Mouse (Mus musculus) spleen, postnatal 36 days (tissue): Measurements from ENCODE around the gene Polr1d.

ENCODE experiments used
- DNase-seq, 2 experiments: peaks; one replicate each; pipeline ENCODE4 v3.0.0; 2022; ENCODE audit warnings: low spot score in 2 of 2, mixed read lengths in 1 of 2

Polr1d gene

GRCm38 (mm10) chr5:147086816-147087215 is 10.0 kb downstream of the Polr1d start:
- DNase-seq: no peak

GRCm38 (mm10) chr5:147089836-147090235 is 13.0 kb downstream of the Polr1d start:
- no peak for DNase-seq

DNA sequence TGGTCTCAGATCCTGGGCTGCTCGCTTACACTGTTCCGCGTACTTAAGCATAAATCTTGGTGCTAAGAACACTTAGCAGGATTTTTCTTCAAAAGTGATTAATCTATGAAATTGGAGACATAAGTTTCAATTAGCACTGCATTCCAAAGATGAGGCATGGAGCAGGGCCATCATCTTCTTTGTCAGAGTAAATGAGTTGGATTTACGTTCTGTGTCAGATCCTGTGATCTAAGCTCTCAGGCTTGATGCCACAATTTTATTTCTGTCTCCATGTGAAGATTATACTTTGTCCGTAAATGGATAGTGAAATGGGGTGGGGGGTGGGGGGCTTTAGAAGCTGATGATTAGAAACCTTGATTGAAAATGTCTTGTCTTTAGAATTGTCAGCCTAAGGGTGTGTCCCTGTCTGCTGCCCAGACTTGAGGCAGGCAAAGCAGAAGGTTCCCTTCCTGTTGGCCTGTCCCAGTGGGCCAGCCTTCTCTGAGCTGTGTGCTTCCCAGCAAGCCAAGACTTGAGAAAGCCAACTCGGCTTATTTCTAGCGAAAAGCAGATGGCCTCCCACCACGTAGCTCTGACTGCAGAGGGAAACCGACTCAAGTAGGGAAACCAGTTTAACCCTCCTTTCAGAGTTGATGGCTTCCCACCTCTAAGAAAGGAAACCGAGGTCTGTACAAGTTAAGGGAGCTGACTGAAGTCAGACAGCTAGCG is 13.6 kb downstream of the Polr1d start:
- DNase-seq: no peak

GRCm38 (mm10) chr5:147092448-147092847 is 15.6 kb downstream of the Polr1d start:
- DNase-seq: no peak

DNA sequence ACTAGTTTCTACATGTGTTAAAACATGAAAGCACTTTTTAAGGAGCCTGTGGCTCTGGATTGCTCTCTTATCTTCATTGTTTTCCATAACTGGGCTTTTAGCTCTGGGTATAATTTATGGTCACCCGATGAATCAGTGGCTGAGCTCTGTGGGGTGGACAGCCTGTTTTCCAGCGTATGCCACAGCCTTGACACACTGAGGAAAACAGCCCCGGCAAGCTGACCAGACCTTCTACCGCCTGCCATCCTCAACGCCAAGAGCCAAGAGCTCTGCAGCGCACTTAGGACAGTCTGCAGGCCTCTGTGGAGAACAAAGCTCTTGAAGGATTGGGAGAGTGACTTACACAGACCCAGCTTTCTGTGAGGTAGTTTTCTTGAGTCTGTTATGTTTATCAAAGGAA is 17.4 kb downstream of the Polr1d start:
- no peak for DNase-seq

- no peak for DNase-seq
Measured at GRCm38 (mm10) chr5:147096586-147096985, 19.7 kb downstream of the Polr1d start.

GRCm38 (mm10) chr5:147098667-147099066 is 21.8 kb downstream of the Polr1d start:
- DNase-seq: no peak

- DNase-seq: no peak
Measured at GRCm38 (mm10) chr5:147100180-147100579, 23.3 kb downstream of the Polr1d start.

DNA sequence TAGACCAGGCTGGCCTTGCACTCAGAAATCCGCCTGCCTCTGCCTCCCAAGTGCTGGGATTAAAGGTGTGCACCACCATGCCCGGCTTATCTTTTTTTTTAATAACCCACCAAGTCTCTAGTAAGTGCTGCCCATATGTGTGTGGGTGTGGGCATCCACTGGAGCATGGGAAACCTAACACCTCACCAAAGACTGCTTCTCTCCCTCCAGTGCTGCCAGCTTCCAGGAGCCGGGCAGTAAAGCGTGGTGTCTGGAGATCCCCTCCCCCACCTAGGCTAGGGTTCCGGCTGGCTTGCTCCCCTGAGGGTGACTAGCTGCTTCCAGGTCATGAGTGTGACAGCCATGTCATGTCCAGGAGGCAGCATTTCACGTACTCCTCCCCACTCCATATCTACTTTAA is 25.4 kb downstream of the Polr1d start:
- no peak for DNase-seq

DNA sequence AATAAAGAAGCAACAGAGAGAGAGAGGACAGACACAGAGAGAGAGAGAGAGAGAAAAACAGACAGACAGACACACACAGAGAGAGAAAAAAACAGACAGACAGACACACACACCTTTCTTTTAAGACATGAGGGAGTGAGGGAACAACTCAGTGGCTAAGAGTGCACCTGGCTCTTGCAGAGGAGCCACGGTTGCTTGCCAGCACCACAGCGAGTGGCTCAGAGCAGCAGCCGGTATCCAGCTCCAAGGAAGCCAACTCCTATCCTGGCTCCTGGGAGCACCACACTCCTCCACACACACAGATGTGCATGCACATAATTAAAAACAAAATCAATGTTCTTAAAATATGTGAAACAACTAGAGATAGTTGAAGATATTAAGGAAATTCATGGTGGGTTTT is 30.4 kb downstream of the Polr1d start:
- no peak for DNase-seq

GRCm38 (mm10) chr5:147108861-147109591 is 32.2 kb downstream of the Polr1d start:
- no peak for DNase-seq

GRCm38 (mm10) chr5:147114738-147115137 is 37.9 kb downstream of the Polr1d start:
- DNase-seq: no peak

DNA sequence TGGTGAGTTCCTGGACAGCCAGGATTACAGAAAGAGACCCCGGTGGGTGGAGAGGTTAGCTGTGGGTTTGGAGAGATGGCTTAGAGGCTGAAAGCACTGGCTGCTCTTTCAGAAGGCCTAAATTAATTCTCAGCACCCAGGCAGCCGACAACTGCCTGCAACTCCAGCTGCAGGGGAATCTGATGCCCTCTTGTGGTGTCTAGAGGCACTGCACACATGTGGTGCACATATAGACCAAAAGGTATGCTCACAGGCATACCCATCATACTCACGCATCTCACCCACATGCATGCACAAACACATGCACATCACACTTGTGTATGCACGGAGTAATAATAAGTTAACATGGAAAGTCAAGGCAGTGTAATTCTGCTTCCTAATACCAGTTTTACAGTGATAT is 38.8 kb downstream of the Polr1d start:
- DNase-seq: no peak

- no peak for DNase-seq
Measured at GRCm38 (mm10) chr5:147117027-147117426, 40.2 kb downstream of the Polr1d start.

DNA sequence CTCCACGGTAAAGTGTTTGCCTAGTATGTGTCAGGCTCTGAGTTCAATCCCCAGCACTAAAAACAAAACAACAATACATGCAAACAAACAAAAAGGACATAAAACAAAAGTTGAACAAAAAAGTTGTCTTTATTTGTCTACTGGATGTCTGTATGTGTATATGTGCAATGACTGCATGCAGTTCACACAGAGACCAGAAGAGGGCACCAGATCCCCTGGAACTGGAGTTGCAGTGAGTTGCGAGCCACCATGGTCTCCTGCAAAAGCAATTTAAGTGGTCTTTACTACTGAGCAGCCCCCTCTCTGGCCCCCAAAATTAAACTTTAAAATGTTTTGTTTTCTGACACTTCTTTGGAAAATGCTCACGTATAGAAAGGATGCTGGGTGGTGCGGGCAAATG is 44.3 kb downstream of the Polr1d start:
- DNase-seq: no peak

DNA sequence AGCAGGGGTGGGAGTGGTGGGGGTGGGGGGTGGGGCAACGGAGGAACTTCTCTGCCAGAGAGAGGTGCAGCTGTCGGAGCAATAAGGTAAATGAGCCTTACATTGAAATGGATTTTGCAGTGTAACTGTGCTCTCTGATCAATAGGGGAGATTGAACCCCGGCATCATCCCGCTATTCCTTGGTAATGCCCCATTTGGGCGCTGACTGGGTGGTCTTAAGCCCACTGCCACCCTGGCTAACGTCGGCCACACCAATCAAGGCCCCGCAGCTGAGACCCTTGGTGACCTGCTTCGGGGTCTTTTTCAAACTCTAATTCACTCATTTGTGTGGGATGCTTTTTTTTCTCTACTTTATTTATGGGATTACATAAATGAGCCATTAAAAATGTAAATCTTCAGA is 47.9 kb downstream of the Polr1d start:
- DNase-seq: no peak

GRCm38 (mm10) chr5:147125542-147126185 is 48.8 kb downstream of the Polr1d start:
- no peak for DNase-seq

- DNase-seq: no peak
Measured at GRCm38 (mm10) chr5:147127860-147128259, 51.0 kb downstream of the Polr1d start.

DNA sequence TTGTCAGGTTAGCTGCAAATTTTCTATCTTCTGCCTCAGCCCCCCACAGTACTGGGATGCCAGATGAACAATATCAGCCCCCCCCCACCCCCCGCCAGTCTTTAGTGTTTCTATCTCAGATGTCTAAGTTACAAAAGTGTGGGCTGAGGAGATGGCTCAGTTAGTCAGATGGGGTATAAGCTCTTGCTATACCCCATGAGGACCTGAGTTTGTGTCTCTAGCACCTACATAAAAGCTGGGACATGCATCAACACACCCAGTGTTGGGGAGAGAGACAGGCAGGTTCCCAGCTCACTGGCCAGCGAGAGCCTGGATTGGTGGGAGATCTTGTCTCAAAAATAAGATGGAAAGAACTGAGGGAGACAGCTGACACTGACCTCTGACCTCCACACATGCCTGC is 52.6 kb downstream of the Polr1d start:
- no peak for DNase-seq

GRCm38 (mm10) chr5:147131912-147132311 is 55.1 kb downstream of the Polr1d start:
- DNase-seq: no peak

DNA sequence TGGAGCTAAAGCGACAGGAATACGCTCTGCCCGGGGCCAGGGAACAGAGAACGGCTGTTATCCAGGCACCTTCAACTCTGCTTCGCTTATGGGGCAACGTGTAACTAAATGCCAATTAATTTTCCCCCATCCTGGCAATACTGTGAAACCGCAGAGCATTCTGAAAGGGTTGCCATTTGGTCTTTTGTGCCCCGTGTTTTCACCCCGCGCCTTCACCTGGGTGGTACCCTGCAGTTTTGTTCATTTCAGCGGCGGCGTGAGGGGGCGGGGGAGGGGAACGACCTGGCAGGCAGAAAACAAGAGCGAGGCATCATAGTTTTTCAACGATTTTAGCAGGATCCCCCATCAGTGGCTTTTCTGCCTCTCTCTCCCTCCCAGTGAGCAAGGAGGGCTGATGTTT is 56.8 kb downstream of the Polr1d start:
- DNase-seq: no peak

DNA sequence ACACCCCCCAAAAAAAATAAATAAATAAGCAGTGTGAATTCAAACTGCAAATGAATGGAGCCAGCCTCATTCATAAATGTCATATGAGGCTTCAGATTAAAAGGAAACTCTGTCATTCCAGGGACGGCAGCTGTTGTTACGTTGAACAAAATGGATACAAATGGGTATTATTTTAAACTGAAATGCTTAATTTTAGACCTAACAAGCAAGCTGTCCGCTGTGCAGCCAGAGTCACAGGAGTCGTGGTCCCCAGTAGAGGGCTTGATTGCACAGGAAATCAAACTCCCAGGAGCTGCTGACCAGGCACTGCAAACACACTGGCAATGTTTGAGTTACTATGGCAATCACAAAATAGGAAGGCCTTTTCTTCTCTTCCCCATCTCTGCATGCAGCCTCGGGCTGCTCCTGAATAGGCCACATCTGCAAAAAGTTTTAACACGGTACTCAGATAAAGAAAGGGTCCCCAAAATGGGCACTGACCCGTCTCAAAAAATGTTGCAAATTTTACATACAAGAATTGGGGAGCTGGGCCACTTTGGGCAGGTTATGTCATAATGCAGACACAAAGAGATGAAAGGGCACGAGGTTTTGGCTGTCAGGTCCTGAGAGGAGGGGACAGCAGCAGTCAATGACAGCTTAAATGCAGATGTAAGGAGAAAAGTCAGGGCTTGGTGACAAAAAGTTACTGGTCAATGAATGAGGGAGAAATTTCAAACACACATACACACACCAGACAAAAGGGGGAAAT is 57.7 kb downstream of the Polr1d start:
- DNase-seq: no peak
